Mouse (Mus musculus): ENCODE data around the gene Shb. TPM values are rescaled to one million over a fixed set of nuclear protein-coding genes. Genes with fewer than 3 reads are reported as not detected.

Shb gene
- total and polyA plus RNA-seq, 2 experiments from 2014 or later = 7.4 to 54.8 TPM

- Histone ChIP-seq H3K36me3 (replicated peaks; ENCODE audit: control insufficient read depth, insufficient read depth, low read length) (0 out of 2 replicates have a peak, but pooled peaks cover 4% of the 10 kb centered on the region), H3K27ac (ENCODE audit: low read depth) (peak overlapping the region; percentile 2), H3K27me3 (ENCODE audit: control insufficient read depth, insufficient read depth, low read length) (no peaks in the 10 kb centered on the region), H3K9ac (replicated peaks; ENCODE audit: low read depth, low read length) (no peak overlapping the region), H3K4me1 (ENCODE audit: control insufficient read depth, insufficient read depth) (peaks cover 41% of the 10 kb centered on the region), H3K4me2 (ENCODE audit: low read depth, low read length) (peak overlapping the region; percentile 92), H3K4me3 (ENCODE audit: low read depth, low read length) (peak overlapping the region; percentile 94), H3K9me3 (replicated peaks; ENCODE audit: control insufficient read depth, low read length) (no peaks in the 10 kb centered on the region)
- TF ChIP-seq CTCF (IDR thresholded peaks at IDR 0.05; ENCODE audit: low read depth) = no peak
- TF ChIP-seq EP300 (IDR thresholded peaks at IDR 0.05; ENCODE audit: low read depth) = no peak
- 67% methylated on average over 2 of the region's 2 CpGs for WGBS
- no peak for DNase-seq (ENCODE audit: low spot score)
- ATAC-seq (ENCODE audit: insufficient read depth, low read depth) = no peak
Observed at GRCm38 (mm10) chr4:45526846-45527561, 5.3 kb downstream of the Shb start.

- H3K4me2 ChIP-seq (ENCODE audit: low read depth, low read length) = no peak overlapping the region
- no peak overlapping the region for H3K9ac ChIP-seq (replicated peaks; ENCODE audit: low read depth, low read length)
- no peak for DNase-seq (ENCODE audit: low spot score)
- H3K4me1 ChIP-seq (ENCODE audit: control insufficient read depth, insufficient read depth) = peaks cover 42% of the 10 kb centered on the region
- H3K9me3 ChIP-seq (replicated peaks; ENCODE audit: control insufficient read depth, low read length) = no peaks in the 10 kb centered on the region
- TF ChIP-seq EP300 (IDR thresholded peaks at IDR 0.05; ENCODE audit: low read depth) = no peak
- no peak for TF ChIP-seq CTCF (IDR thresholded peaks at IDR 0.05; ENCODE audit: low read depth)
- H3K4me3 ChIP-seq (ENCODE audit: low read depth, low read length) = no peak overlapping the region
- 85% methylated on average over 3 of the region's 3 CpGs for WGBS
- no peak overlapping the region for H3K27ac ChIP-seq (ENCODE audit: low read depth)
- H3K27me3 ChIP-seq (ENCODE audit: control insufficient read depth, insufficient read depth, low read length) = no peaks in the 10 kb centered on the region
- no peak for ATAC-seq (ENCODE audit: insufficient read depth, low read depth)
- 0 out of 2 replicates have a peak, but pooled peaks cover 4% of the 10 kb centered on the region for H3K36me3 ChIP-seq (replicated peaks; ENCODE audit: control insufficient read depth, insufficient read depth, low read length)
Observed at GRCm38 (mm10) chr4:45526175-45526574, 6.1 kb downstream of the Shb start.

GRCm38 (mm10) chr4:45525541-45525940, 6.7 kb downstream of the Shb start:
- Histone ChIP-seq H3K27me3 (ENCODE audit: control insufficient read depth, insufficient read depth, low read length) (no peaks in the 10 kb centered on the region), H3K4me1 (ENCODE audit: control insufficient read depth, insufficient read depth) (peaks cover 48% of the 10 kb centered on the region), H3K4me3 (ENCODE audit: low read depth, low read length) (no peak overlapping the region), H3K9ac (replicated peaks; ENCODE audit: low read depth, low read length) (no peak overlapping the region), H3K27ac (ENCODE audit: low read depth) (no peak overlapping the region), H3K4me2 (ENCODE audit: low read depth, low read length) (no peak overlapping the region), H3K36me3 (replicated peaks; ENCODE audit: control insufficient read depth, insufficient read depth, low read length) (0 out of 2 replicates have a peak, but pooled peaks cover 4% of the 10 kb centered on the region), H3K9me3 (replicated peaks; ENCODE audit: control insufficient read depth, low read length) (no peaks in the 10 kb centered on the region)
- WGBS = 76% methylated on average over 3 of the region's 3 CpGs
- DNase-seq (ENCODE audit: low spot score) (no peak), ATAC-seq (ENCODE audit: insufficient read depth, low read depth) (no peak)
- TF ChIP-seq EP300 (IDR thresholded peaks at IDR 0.05; ENCODE audit: low read depth) (no peak), CTCF (IDR thresholded peaks at IDR 0.05; ENCODE audit: low read depth) (no peak)

GRCm38 (mm10) chr4:45524602-45525001, 7.7 kb downstream of the Shb start:
- H3K4me2 ChIP-seq (ENCODE audit: low read depth, low read length) = no peak overlapping the region
- 0 out of 2 replicates have a peak, but pooled peaks cover 4% of the 10 kb centered on the region for H3K36me3 ChIP-seq (replicated peaks; ENCODE audit: control insufficient read depth, insufficient read depth, low read length)
- WGBS = 79% methylated on average over 4 of the region's 4 CpGs
- no peaks in the 10 kb centered on the region for H3K27me3 ChIP-seq (ENCODE audit: control insufficient read depth, insufficient read depth, low read length)
- ATAC-seq (ENCODE audit: insufficient read depth, low read depth) = no peak
- TF ChIP-seq CTCF (IDR thresholded peaks at IDR 0.05; ENCODE audit: low read depth) = no peak
- no peak for TF ChIP-seq EP300 (IDR thresholded peaks at IDR 0.05; ENCODE audit: low read depth)
- no peak overlapping the region for H3K27ac ChIP-seq (ENCODE audit: low read depth)
- peaks cover 49% of the 10 kb centered on the region for H3K4me1 ChIP-seq (ENCODE audit: control insufficient read depth, insufficient read depth)
- DNase-seq (ENCODE audit: low spot score) = no peak
- no peaks in the 10 kb centered on the region for H3K9me3 ChIP-seq (replicated peaks; ENCODE audit: control insufficient read depth, low read length)
- H3K9ac ChIP-seq (replicated peaks; ENCODE audit: low read depth, low read length) = no peak overlapping the region
- no peak overlapping the region for H3K4me3 ChIP-seq (ENCODE audit: low read depth, low read length)

- no peaks in the 10 kb centered on the region for H3K9me3 ChIP-seq (replicated peaks; ENCODE audit: control insufficient read depth, low read length)
- peaks cover 49% of the 10 kb centered on the region for H3K4me1 ChIP-seq (ENCODE audit: control insufficient read depth, insufficient read depth)
- H3K4me2 ChIP-seq (ENCODE audit: low read depth, low read length) = no peak overlapping the region
- 85% methylated on average over 6 of the region's 6 CpGs for WGBS
- no peak for TF ChIP-seq EP300 (IDR thresholded peaks at IDR 0.05; ENCODE audit: low read depth)
- no peak for TF ChIP-seq CTCF (IDR thresholded peaks at IDR 0.05; ENCODE audit: low read depth)
- no peaks in the 10 kb centered on the region for H3K27me3 ChIP-seq (ENCODE audit: control insufficient read depth, insufficient read depth, low read length)
- no peak overlapping the region for H3K4me3 ChIP-seq (ENCODE audit: low read depth, low read length)
- DNase-seq (ENCODE audit: low spot score) (no peak), ATAC-seq (ENCODE audit: insufficient read depth, low read depth) (no peak)
- H3K9ac ChIP-seq (replicated peaks; ENCODE audit: low read depth, low read length) = no peak overlapping the region
- H3K27ac ChIP-seq (ENCODE audit: low read depth) = no peak overlapping the region
- H3K36me3 ChIP-seq (replicated peaks; ENCODE audit: control insufficient read depth, insufficient read depth, low read length) = 0 out of 2 replicates have a peak, but pooled peaks cover 4% of the 10 kb centered on the region
Observed at GRCm38 (mm10) chr4:45523360-45523759, 8.9 kb downstream of the Shb start.

Measured in heart, postnatal 0 days (tissue).